Mouse (Mus musculus) midbrain, embryonic 13.5 days (tissue): ENCODE data around the gene Lbhd1. TPM values are rescaled to one million over a fixed set of nuclear protein-coding genes. Genes with fewer than 3 reads are reported as not detected.

Experiments
- ATAC-seq: fragments of 200-750 bp; cut with Nextera tagmentation; 2 replicates; pipeline ENCODE4 v1.8.0; 2017; ENCODE audit warnings: mild to moderate bottlenecking, moderate TSS enrichment, moderate library complexity
- H3K27ac ChIP-seq: fragments of 300-500 bp; sonication (generic); 2 replicates; pipeline ENCODE4 v1.5.1; 2015; ENCODE audit warnings: inconsistent platforms, mild to moderate bottlenecking, moderate library complexity
- H3K27me3 ChIP-seq: fragments of 300-500 bp; sonication (generic); 2 replicates; pipeline ENCODE4 v1.6.1; 2015; ENCODE audit warnings: mild to moderate bottlenecking, inconsistent platforms
- H3K36me3 ChIP-seq: fragments of 300-500 bp; sonication (generic); 2 replicates; pipeline ENCODE4 v1.6.1; 2015; ENCODE audit warnings: mild to moderate bottlenecking, inconsistent platforms
- H3K4me1 ChIP-seq: fragments of 300-500 bp; sonication (generic); replicated peaks from 2 replicates; pipeline ENCODE4 v1.6.1; 2015; ENCODE audit warnings: inconsistent platforms
- H3K4me2 ChIP-seq: fragments of 300-500 bp; sonication (generic); replicated peaks from 2 replicates; pipeline ENCODE4 v1.6.1; 2015; ENCODE audit warnings: moderate library complexity, mild to moderate bottlenecking, inconsistent platforms
- H3K4me3 ChIP-seq: fragments of 300-500 bp; sonication (generic); replicated peaks from 2 replicates; pipeline ENCODE4 v1.5.1; 2015; ENCODE audit warnings: mild to moderate bottlenecking, inconsistent platforms
- H3K9ac ChIP-seq: fragments of 300-500 bp; sonication (generic); replicated peaks from 2 replicates; pipeline ENCODE4 v1.6.1; 2015; ENCODE audit warnings: mild to moderate bottlenecking, inconsistent platforms
- H3K9me3 ChIP-seq: fragments of 300-500 bp; sonication (generic); 2 replicates; pipeline ENCODE4 v1.6.1; 2016; ENCODE audit warnings: mild to moderate bottlenecking, inconsistent platforms
- WGBS: fragments of 180-500 bp; shearing (Covaris S2); methylation state at CpG from one replicate; pipeline ENCODE4 v1.1.7; 2015; 5-methylcytosine and 5-hydroxymethylcytosine counted together
- polyA plus RNA-seq: library from polyadenylated mRNA; unstranded; fragments of >200 nt; fragmentation: Nextera tagmentation; extraction: Ambion mirVana; gene quantifications from 2 replicates; pipeline ENCODE4 v1.2.1, GENCODE M21; 2015

Gene Lbhd1
- polyA plus RNA-seq, 1 experiment from 2014 or later = 61.8 TPM

GRCm38 (mm10) chr19:8921741-8922140 lies 38.2 kb downstream of the Lbhd1 start:
- Histone ChIP-seq H3K27ac (no peak overlapping the region), H3K36me3 (peaks cover 19% of the 10 kb centered on the region), H3K4me1 (peaks cover 11% of the 10 kb centered on the region), H3K9me3 (no peaks in the 10 kb centered on the region), H3K9ac (0 out of 2 replicates have a peak overlapping the region, but pooled peaks have one; percentile 28), H3K4me2 (peak overlapping the region; percentile 87; the same call in 1 of the 2 replicates), H3K4me3 (peak overlapping the region; percentile 91; the same call in 1 of the 2 replicates), H3K27me3 (no peaks in the 10 kb centered on the region)
- 86% methylated on average over 9 of the region's 9 CpGs for WGBS
- ATAC-seq = no peak

- no peaks in the 10 kb centered on the region for H3K9me3 ChIP-seq
- H3K4me3 ChIP-seq = no peak overlapping the region
- H3K27me3 ChIP-seq = peaks cover 14% of the 10 kb centered on the region; the same call in 1 of the 2 replicates
- no peak overlapping the region for H3K27ac ChIP-seq
- no peak for ATAC-seq
- H3K4me1 ChIP-seq = peaks cover 23% of the 10 kb centered on the region
- no peak overlapping the region for H3K4me2 ChIP-seq
- no peak overlapping the region for H3K9ac ChIP-seq
- peaks cover 25% of the 10 kb centered on the region for H3K36me3 ChIP-seq
- 72% methylated on average over 2 of the region's 2 CpGs for WGBS
Measured at GRCm38 (mm10) chr19:8926766-8927165, 43.2 kb downstream of the Lbhd1 start.

- Histone ChIP-seq H3K27me3 (peaks cover 14% of the 10 kb centered on the region; the same call in 1 of the 2 replicates), H3K36me3 (peaks cover 25% of the 10 kb centered on the region), H3K27ac (no peak overlapping the region; the same call in 1 of the 2 replicates), H3K4me1 (peaks cover 21% of the 10 kb centered on the region), H3K9me3 (no peaks in the 10 kb centered on the region), H3K4me2 (no peak overlapping the region), H3K9ac (no peak overlapping the region), H3K4me3 (no peak overlapping the region)
- ATAC-seq = no peak
- 88% methylated on average over 12 of the region's 12 CpGs for WGBS
Measured at GRCm38 (mm10) chr19:8927891-8928525, 44.5 kb downstream of the Lbhd1 start.

GRCm38 (mm10) chr19:8928689-8929223 lies 45.2 kb downstream of the Lbhd1 start:
- 19% methylated on average over 16 of the region's 16 CpGs for WGBS

GRCm38 (mm10) chr19:8929224-8930088 lies 45.9 kb downstream of the Lbhd1 start, which contains the start of the genes Rom1 and Eml3:
TSS of gene Rom1 (minus strand) at chr19:8929356.
TSS of gene Eml3 (plus strand) at chr19:8929552.
- H3K27ac ChIP-seq = no peak within 1 kb of the TSS; the same call in 1 of the 2 replicates
- WGBS = 1% methylated on average over 67 of the region's 74 CpGs
- peaks cover 26% of the 10 kb centered on the region for H3K36me3 ChIP-seq
- peak within 1 kb of the TSS; percentile 78 for H3K4me2 ChIP-seq
- H3K27me3 ChIP-seq = peaks cover 14% of the 10 kb centered on the region; the same call in 1 of the 2 replicates
- H3K9ac ChIP-seq = peak within 1 kb of the TSS; percentile 76
- no peaks in the 10 kb centered on the region for H3K9me3 ChIP-seq
- peaks cover 21% of the 10 kb centered on the region for H3K4me1 ChIP-seq
- peak within 1 kb of the TSS; percentile 57 for H3K4me3 ChIP-seq
- ATAC-seq = peak; percentile 71

More at GRCm38 (mm10) chr19:8928689-8929223, 45.2 kb downstream of the Lbhd1 start:
- ATAC-seq = peak; percentile 64
- Histone ChIP-seq H3K36me3 (peaks cover 25% of the 10 kb centered on the region), H3K4me1 (peaks cover 21% of the 10 kb centered on the region), H3K9me3 (no peaks in the 10 kb centered on the region), H3K9ac (peak overlapping the region; percentile 76), H3K4me2 (peak overlapping the region; percentile 78), H3K27me3 (peaks cover 14% of the 10 kb centered on the region; the same call in 1 of the 2 replicates), H3K27ac (no peak overlapping the region; the same call in 1 of the 2 replicates), H3K4me3 (peak overlapping the region; percentile 57)

GRCm38 (mm10) chr19:8930117-8930516 lies 46.6 kb downstream of the Lbhd1 start:
- peaks cover 14% of the 10 kb centered on the region; the same call in 1 of the 2 replicates for H3K27me3 ChIP-seq
- H3K27ac ChIP-seq = no peak overlapping the region
- H3K36me3 ChIP-seq = peaks cover 30% of the 10 kb centered on the region
- peaks cover 21% of the 10 kb centered on the region for H3K4me1 ChIP-seq
- peak overlapping the region; percentile 57 for H3K4me3 ChIP-seq
- no peaks in the 10 kb centered on the region for H3K9me3 ChIP-seq
- peak overlapping the region; percentile 76 for H3K9ac ChIP-seq
- 13% methylated on average over 11 of the region's 11 CpGs for whole genome bisulfite sequencing
- H3K4me2 ChIP-seq = peak overlapping the region; percentile 78
- ATAC-seq = no peak

GRCm38 (mm10) chr19:8930771-8931170 lies 47.2 kb downstream of the Lbhd1 start:
- 0 out of 2 replicates have a peak overlapping the region, but pooled peaks have one; percentile 76 for H3K9ac ChIP-seq
- 86% methylated on average over 7 of the region's 7 CpGs for WGBS
- H3K27ac ChIP-seq = no peak overlapping the region
- peaks cover 24% of the 10 kb centered on the region for H3K36me3 ChIP-seq
- H3K27me3 ChIP-seq = peaks cover 14% of the 10 kb centered on the region; the same call in 1 of the 2 replicates
- peaks cover 21% of the 10 kb centered on the region for H3K4me1 ChIP-seq
- H3K4me3 ChIP-seq = no peak overlapping the region
- no peak for ATAC-seq
- H3K4me2 ChIP-seq = peak overlapping the region; percentile 78
- H3K9me3 ChIP-seq = no peaks in the 10 kb centered on the region

- no peak overlapping the region for H3K4me2 ChIP-seq
- peaks cover 12% of the 10 kb centered on the region for H3K4me1 ChIP-seq
- peaks cover 12% of the 10 kb centered on the region; the same call in 1 of the 2 replicates for H3K36me3 ChIP-seq
- WGBS = 87% methylated on average over 2 of the region's 2 CpGs
- no peak overlapping the region for H3K9ac ChIP-seq
- no peaks in the 10 kb centered on the region for H3K27me3 ChIP-seq
- no peaks in the 10 kb centered on the region for H3K9me3 ChIP-seq
- H3K27ac ChIP-seq = no peak overlapping the region
- ATAC-seq = no peak
- H3K4me3 ChIP-seq = no peak overlapping the region
Measured at GRCm38 (mm10) chr19:8936736-8937135, 53.2 kb downstream of the Lbhd1 start.

GRCm38 (mm10) chr19:8940526-8941133 lies 57.1 kb downstream of the Lbhd1 start:
- peaks cover 38% of the 10 kb centered on the region for H3K4me1 ChIP-seq
- peak overlapping the region; percentile 98; the same call in 1 of the 2 replicates for H3K4me3 ChIP-seq
- WGBS = 83% methylated on average over 15 of the region's 15 CpGs
- H3K9me3 ChIP-seq = no peaks in the 10 kb centered on the region
- H3K36me3 ChIP-seq = peaks cover 25% of the 10 kb centered on the region
- H3K4me2 ChIP-seq = peak overlapping the region; percentile 72
- no peak overlapping the region for H3K27ac ChIP-seq
- no peak for ATAC-seq
- H3K27me3 ChIP-seq = no peaks in the 10 kb centered on the region
- peak overlapping the region; percentile 99 for H3K9ac ChIP-seq

GRCm38 (mm10) chr19:8941136-8941514 lies 57.6 kb downstream of the Lbhd1 start:
- H3K36me3 ChIP-seq = peaks cover 30% of the 10 kb centered on the region
- WGBS = 38% methylated on average over 10 of the region's 10 CpGs
- no peaks in the 10 kb centered on the region for H3K9me3 ChIP-seq
- peak overlapping the region; percentile 72 for H3K4me2 ChIP-seq
- H3K4me1 ChIP-seq = peaks cover 38% of the 10 kb centered on the region
- H3K27me3 ChIP-seq = no peaks in the 10 kb centered on the region
- H3K4me3 ChIP-seq = peak overlapping the region; percentile 98
- H3K9ac ChIP-seq = peak overlapping the region; percentile 99
- ATAC-seq = peak; percentile 53
- H3K27ac ChIP-seq = peak overlapping the region; percentile 98

- no peaks in the 10 kb centered on the region for H3K9me3 ChIP-seq
Measured at GRCm38 (mm10) chr19:8941515-8942217, 58.1 kb downstream of the Lbhd1 start, which contains the start of gene Mta2. TSS of gene Mta2 (plus strand) at chr19:8941875.

More at GRCm38 (mm10) chr19:8941515-8942217, 58.1 kb downstream of the Lbhd1 start, which contains the start of gene Mta2:
- peak; percentile 95 for ATAC-seq
- Histone ChIP-seq H3K4me3 (peak within 1 kb of the TSS; percentile 98), H3K9ac (peak within 1 kb of the TSS; percentile 99), H3K4me1 (peaks cover 38% of the 10 kb centered on the region), H3K27me3 (no peaks in the 10 kb centered on the region), H3K4me2 (peak within 1 kb of the TSS; percentile 72), H3K27ac (peak within 1 kb of the TSS; percentile 98), H3K36me3 (peaks cover 35% of the 10 kb centered on the region)
- WGBS = under 1% methylated on average over 64 of the region's 64 CpGs
